ENCODE assay signal across 8 mouse cellular contexts in genomic region chr11:6415551-6416404, GRCm38 (mm10). TPM values are rescaled to one million over a fixed set of nuclear protein-coding genes. Genes with fewer than 3 reads are reported as not detected.
A peak's percentile ranks its signal among the peaks of the same experiment; 100 is the strongest.
DNase-seq lines count a peak whose midpoint lies in the region; ATAC-seq lines count a peak whose summit lies in the region.

No protein-coding gene starts in this region.

- H3K9me3 ChIP-seq in megakaryocyte, embryonic 14.5 days: no peaks in the 10 kb centered on the region

- DNase-seq in adrenal gland, adult (ENCODE audit: inconsistent age in 2 of 2, low spot score in 1 of 2): peak; percentile 99 to 100
- DNase-seq in embryo, embryonic 10 days (ENCODE audit: low spot score): peak; percentile 93
- DNase-seq in gastrocnemius, postnatal 10 days: peak; percentile 99
- peak; percentile 94 to 99 for DNase-seq in left cerebral cortex, adult 9 months (ENCODE audit: low spot score in 2 of 2)
- peak; percentile 99 for DNase-seq in right cerebral cortex, adult 2 months (ENCODE audit: low spot score in 2 of 2)
- DNase-seq in urinary bladder, postnatal 10 days (ENCODE audit: low spot score): peak; percentile 96

- peaks cover 52% of the 10 kb centered on the region for H3K4me1 ChIP-seq in megakaryocyte, embryonic 14.5 days

- peak overlapping the region; percentile 98 for H3K4me3 ChIP-seq in megakaryocyte, embryonic 14.5 days (replicated peaks)

- no peaks in the 10 kb centered on the region for H3K27me3 ChIP-seq in megakaryocyte, embryonic 14.5 days (replicated peaks)

- ATAC-seq in inflammation-experienced regulatory T-cells, adult 6 months: peak; percentile 83

- H3K36me3 ChIP-seq in megakaryocyte, embryonic 14.5 days (replicated peaks; ENCODE audit: low read length): peaks cover 34% of the 10 kb centered on the region

RNA-seq across cellular contexts. Expression of gene Ppia, which starts 0.5 kb away (rescaled TPM):
- 100 to 1,000 TPM; 765 to 781 TPM for total RNA-seq in gastrocnemius, postnatal 10 days (2021)
- polyA plus RNA-seq in inflammation-experienced regulatory T-cells, adult 6 months (2017; shearing (Covaris generic)): 1,000 to 10,000 TPM; 2,486 to 3,282 (median 2,929) TPM
- 18.2 and 172 TPM in 2 replicates for polyA plus RNA-seq in megakaryocyte, embryonic 14.5 days (2012; ENCODE audit: insufficient read depth, low replicate concordance)

RNA-seq across cellular contexts. Expression of gene Zmiz2, which starts 26.9 kb away (rescaled TPM):
- 10 to 100 TPM; 31.8 to 34.3 TPM for total RNA-seq in gastrocnemius, postnatal 10 days (2021)
- polyA plus RNA-seq in inflammation-experienced regulatory T-cells, adult 6 months (2017; shearing (Covaris generic)): 10 to 100 TPM; 40.6 to 60.2 (median 44.9) TPM
- polyA plus RNA-seq in megakaryocyte, embryonic 14.5 days (2012; ENCODE audit: insufficient read depth, low replicate concordance): 225 and 608 TPM in 2 replicates

RNA-seq across cellular contexts. Expression of gene H2afv, which starts 28.5 kb away (rescaled TPM):
- 10 to 100 TPM; 66.2 to 67.3 TPM for total RNA-seq in gastrocnemius, postnatal 10 days (2021)
- polyA plus RNA-seq in inflammation-experienced regulatory T-cells, adult 6 months (2017; shearing (Covaris generic)): 100 to 1,000 TPM; 131 to 311 (median 156) TPM
- 23.2 and 32.7 TPM in 2 replicates for polyA plus RNA-seq in megakaryocyte, embryonic 14.5 days (2012; ENCODE audit: insufficient read depth, low replicate concordance)

RNA-seq across cellular contexts. Expression of gene Purb, which starts 59.9 kb away (rescaled TPM):
- total RNA-seq in gastrocnemius, postnatal 10 days (2021): 10 to 100 TPM; 55.6 to 58.4 TPM
- 10 to 100 TPM; 21.0 to 26.1 (median 23.7) TPM for polyA plus RNA-seq in inflammation-experienced regulatory T-cells, adult 6 months (2017; shearing (Covaris generic))
- polyA plus RNA-seq in megakaryocyte, embryonic 14.5 days (2012; ENCODE audit: insufficient read depth, low replicate concordance): 8.7 and 12.9 TPM in 2 replicates

Comparison
In these comparisons a context has a peak if more than half of its experiments do, and no peak if none do; other contexts are left out.
1. Peak in every context shown above with its lines: DNase-seq, ATAC-seq and H3K4me3 ChIP-seq.
2. RNA of gene Ppia, which starts 0.5 kb away (polyA plus RNA-seq): 2,486 to 3,282 TPM in inflammation-experienced regulatory T-cells, adult 6 months; 18.2 to 172 TPM in megakaryocyte, embryonic 14.5 days; every median in the first group is over 10 times any median in the second.